Mouse (Mus musculus): ENCODE measurements around the gene Plbd2. TPM values are rescaled to one million over a fixed set of nuclear protein-coding genes. Genes with fewer than 3 reads are reported as not detected.

The Plbd2 gene
- 75.3 TPM for polyA plus RNA-seq (2012; fragmentation: generic; extraction: Trizol)

DNA sequence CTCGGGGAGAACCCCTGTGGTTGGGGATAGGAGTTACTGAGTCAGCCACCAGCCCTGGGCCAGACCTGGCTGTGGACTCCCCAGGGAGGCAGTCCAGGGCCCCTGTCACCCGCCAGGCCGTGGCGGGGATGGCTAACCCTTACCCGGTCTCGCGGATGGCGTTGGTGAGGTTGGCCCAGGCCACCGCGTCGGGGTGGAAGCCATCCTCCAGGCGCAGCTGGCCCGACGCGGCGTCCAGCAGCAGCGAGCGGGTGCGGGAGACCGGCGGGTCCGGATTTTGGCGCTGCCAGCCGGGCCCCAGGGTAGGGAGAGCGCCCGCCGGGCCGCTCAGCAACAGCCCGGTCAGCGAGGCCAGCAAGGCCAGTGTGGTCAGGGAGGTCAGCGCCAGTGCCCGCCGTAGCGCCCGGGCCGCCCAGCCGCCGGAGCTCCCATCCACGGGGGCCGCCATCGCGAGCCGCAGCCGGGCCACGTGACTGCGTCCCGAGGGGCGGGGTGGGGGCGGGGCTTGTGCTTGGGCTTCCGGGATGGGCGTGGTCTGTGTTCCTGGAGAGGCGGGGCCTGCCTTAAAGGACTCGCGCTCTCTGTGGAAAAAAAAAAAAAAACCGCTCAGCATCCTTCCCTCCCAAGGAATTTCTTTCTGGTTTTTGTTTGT, at the start of gene Plbd2:
Gene Plbd2, minus strand, starts transcription at position 482 of the 652 bp plus-strand sequence.
- H3K4me3 ChIP-seq: peak within 1 kb of the TSS; percentile 47
- H3K27me3 ChIP-seq (ENCODE audit: control insufficient read depth, insufficient read depth, insufficient read length): no peaks in the 10 kb centered on the region
- peak in 1 of 3 experiments; percentile 25 for TF ChIP-seq MYOD1 (IDR thresholded peaks at IDR 0.05; ENCODE audit: control insufficient read depth in 1 of 3, insufficient read length in 2 of 3, low read depth in 2 of 3)
- TF ChIP-seq E2F4 (IDR thresholded peaks at IDR 0.05; ENCODE audit: insufficient read depth): no peak
- peak; percentile 90 for TF ChIP-seq POLR2A (IDR thresholded peaks at IDR 0.05; ENCODE audit: insufficient read length, low read depth)
- no peak for TF ChIP-seq TCF12 (IDR thresholded peaks at IDR 0.05; ENCODE audit: insufficient read depth, poor library complexity, severe bottlenecking)
- TF ChIP-seq USF1 (IDR thresholded peaks at IDR 0.05; ENCODE audit: low read depth): peak; percentile 68
- peak in 2 of 3 experiments; percentile 8 to 10 for TF ChIP-seq MYOG (IDR thresholded peaks at IDR 0.05; ENCODE audit: control insufficient read depth in 1 of 3, insufficient read depth in 1 of 3, insufficient read length in 2 of 3, low read depth in 2 of 3)
- TF ChIP-seq POLR2AphosphoS2 (IDR thresholded peaks at IDR 0.05; ENCODE audit: insufficient read length, low read depth): peak; percentile 80
- TF ChIP-seq REST (IDR thresholded peaks at IDR 0.05; ENCODE audit: insufficient read depth, insufficient read length): no peak
- peaks cover 19% of the 10 kb centered on the region for H3K79me2 ChIP-seq (ENCODE audit: control insufficient read depth, insufficient read depth)
- H3K4me2 ChIP-seq (ENCODE audit: low read depth): peak within 1 kb of the TSS; percentile 93
- peak within 1 kb of the TSS; percentile 86 for H3ac ChIP-seq (ENCODE audit: control insufficient read depth, insufficient read length)
- no peaks in the 10 kb centered on the region for H3K36me3 ChIP-seq (ENCODE audit: control insufficient read depth, insufficient read depth)

DNA sequence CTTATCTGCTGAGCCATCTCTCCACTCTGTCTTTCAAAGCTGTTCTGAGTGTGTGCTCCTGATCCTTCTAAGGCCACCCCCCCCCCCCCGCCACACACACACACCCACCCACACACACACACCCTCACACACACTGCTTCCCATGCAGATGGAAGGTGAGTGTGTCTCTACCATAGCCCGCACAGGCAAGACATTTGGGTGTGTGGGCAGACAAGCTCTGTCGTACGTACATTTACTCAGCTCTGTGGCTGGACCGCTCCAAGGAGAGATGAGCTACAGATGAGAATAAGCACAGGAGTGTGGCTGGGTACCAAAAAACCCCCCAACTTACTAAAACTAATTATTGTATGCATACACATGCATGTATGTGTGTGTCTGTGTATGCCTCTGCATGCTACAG, 47.2 kb upstream of the Plbd2 start:
- no peak overlapping the region for H3K4me2 ChIP-seq (ENCODE audit: low read depth)
- no peaks in the 10 kb centered on the region for H3K79me2 ChIP-seq (ENCODE audit: control insufficient read depth, insufficient read depth)
- H3ac ChIP-seq (ENCODE audit: control insufficient read depth, insufficient read length): no peak overlapping the region
- no peak overlapping the region for H3K4me3 ChIP-seq
- TF ChIP-seq POLR2AphosphoS2 (IDR thresholded peaks at IDR 0.05; ENCODE audit: insufficient read length, low read depth) (peak; percentile 70), MYOG (IDR thresholded peaks at IDR 0.05; ENCODE audit: control insufficient read depth in 1 of 3, insufficient read depth in 1 of 3, insufficient read length in 2 of 3, low read depth in 2 of 3) (no peak), REST (IDR thresholded peaks at IDR 0.05; ENCODE audit: insufficient read depth, insufficient read length) (no peak), SRF (IDR thresholded peaks at IDR 0.05; ENCODE audit: control insufficient read depth, insufficient read length, low read depth) (no peak)
- H3K36me3 ChIP-seq (ENCODE audit: control insufficient read depth, insufficient read depth): peaks cover 45% of the 10 kb centered on the region
- no peaks in the 10 kb centered on the region for H3K27me3 ChIP-seq (ENCODE audit: control insufficient read depth, insufficient read depth, insufficient read length)

DNA sequence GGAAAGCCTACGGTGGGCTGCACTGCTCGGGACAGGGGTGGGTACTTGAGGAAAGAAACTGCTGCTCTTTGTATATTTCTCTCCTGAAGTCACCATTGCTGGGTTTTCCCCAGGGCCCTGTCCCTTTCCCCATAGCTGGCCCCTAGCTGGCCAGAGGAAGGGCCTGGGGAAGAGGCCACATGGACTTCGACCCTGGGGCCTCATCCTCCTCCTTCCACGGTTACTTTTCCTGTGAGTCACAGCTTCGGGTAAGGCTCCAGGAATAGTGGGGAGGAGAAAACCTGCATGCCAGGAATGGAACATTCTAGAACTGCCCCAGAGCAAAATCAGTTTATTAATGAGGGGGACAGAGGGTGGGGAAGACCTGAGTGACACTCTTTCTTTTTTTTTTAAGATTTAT, 46.7 kb upstream of the Plbd2 start:
- TF ChIP-seq TCF12 (IDR thresholded peaks at IDR 0.05; ENCODE audit: insufficient read depth, poor library complexity, severe bottlenecking) (no peak), SRF (IDR thresholded peaks at IDR 0.05; ENCODE audit: control insufficient read depth, insufficient read length, low read depth) (no peak), POLR2A (IDR thresholded peaks at IDR 0.05; ENCODE audit: insufficient read length, low read depth) (no peak), E2F4 (IDR thresholded peaks at IDR 0.05; ENCODE audit: insufficient read depth) (no peak), TCF3 (IDR thresholded peaks at IDR 0.05; ENCODE audit: insufficient read length, low read depth) (no peak), USF1 (IDR thresholded peaks at IDR 0.05; ENCODE audit: low read depth) (no peak), MYOG (IDR thresholded peaks at IDR 0.05; ENCODE audit: control insufficient read depth in 1 of 3, insufficient read depth in 1 of 3, insufficient read length in 2 of 3, low read depth in 2 of 3) (no peak), MYOD1 (IDR thresholded peaks at IDR 0.05; ENCODE audit: control insufficient read depth in 1 of 3, insufficient read length in 2 of 3, low read depth in 2 of 3) (no peak), CEBPB (IDR thresholded peaks at IDR 0.05; ENCODE audit: insufficient read depth, poor library complexity, severe bottlenecking) (no peak), REST (IDR thresholded peaks at IDR 0.05; ENCODE audit: insufficient read depth, insufficient read length) (no peak), MAX (IDR thresholded peaks at IDR 0.05; ENCODE audit: low read depth) (no peak), POLR2AphosphoS2 (IDR thresholded peaks at IDR 0.05; ENCODE audit: insufficient read length, low read depth) (no peak)
- Histone ChIP-seq H3K27me3 (ENCODE audit: control insufficient read depth, insufficient read depth, insufficient read length) (no peaks in the 10 kb centered on the region), H3ac (ENCODE audit: control insufficient read depth, insufficient read length) (no peak overlapping the region), H3K79me2 (ENCODE audit: control insufficient read depth, insufficient read depth) (no peaks in the 10 kb centered on the region), H3K4me3 (no peak overlapping the region), H3K36me3 (ENCODE audit: control insufficient read depth, insufficient read depth) (peaks cover 40% of the 10 kb centered on the region), H3K4me2 (ENCODE audit: low read depth) (no peak overlapping the region)

DNA sequence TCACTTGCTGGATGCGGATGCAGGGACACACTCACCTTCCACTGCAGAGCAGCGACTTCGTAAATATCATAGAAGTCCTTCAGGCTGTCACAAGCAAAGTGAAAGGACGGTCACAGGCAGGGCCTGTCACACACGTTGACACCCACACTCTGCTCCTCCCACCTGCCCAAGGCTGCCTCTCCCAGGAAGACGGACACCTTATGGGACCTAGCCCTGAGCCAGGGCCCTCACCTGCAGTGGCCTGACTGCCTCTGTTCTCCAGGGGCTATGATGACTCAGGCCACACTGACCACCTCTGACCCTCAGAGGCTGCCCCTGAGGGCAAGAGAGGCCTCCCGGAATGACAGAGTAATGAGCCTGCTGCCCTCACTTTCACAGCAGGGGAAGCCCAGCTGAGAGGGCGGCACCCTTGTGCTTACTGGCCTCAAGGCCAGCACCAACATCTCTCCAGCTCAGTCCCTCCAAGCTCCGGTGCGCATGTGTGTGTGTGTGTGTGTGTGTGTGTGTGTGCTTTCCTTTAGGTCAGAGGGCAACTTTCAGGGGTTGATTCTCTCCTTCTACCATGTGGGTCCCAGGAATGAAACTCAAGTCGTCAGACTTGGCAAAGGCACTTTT, 44.9 kb upstream of the Plbd2 start:
- H3ac ChIP-seq (ENCODE audit: control insufficient read depth, insufficient read length): no peak overlapping the region
- no peak overlapping the region for H3K4me2 ChIP-seq (ENCODE audit: low read depth)
- H3K4me3 ChIP-seq: no peak overlapping the region
- TF ChIP-seq E2F4 (IDR thresholded peaks at IDR 0.05; ENCODE audit: insufficient read depth): no peak
- TF ChIP-seq MYOG (IDR thresholded peaks at IDR 0.05; ENCODE audit: control insufficient read depth in 1 of 3, insufficient read depth in 1 of 3, insufficient read length in 2 of 3, low read depth in 2 of 3): no peak
- TF ChIP-seq USF1 (IDR thresholded peaks at IDR 0.05; ENCODE audit: low read depth): no peak
- TF ChIP-seq MYOD1 (IDR thresholded peaks at IDR 0.05; ENCODE audit: control insufficient read depth in 1 of 3, insufficient read length in 2 of 3, low read depth in 2 of 3): no peak
- TF ChIP-seq MAX (IDR thresholded peaks at IDR 0.05; ENCODE audit: low read depth): no peak
- no peak for TF ChIP-seq TCF12 (IDR thresholded peaks at IDR 0.05; ENCODE audit: insufficient read depth, poor library complexity, severe bottlenecking)
- no peak for TF ChIP-seq SRF (IDR thresholded peaks at IDR 0.05; ENCODE audit: control insufficient read depth, insufficient read length, low read depth)
- TF ChIP-seq POLR2AphosphoS2 (IDR thresholded peaks at IDR 0.05; ENCODE audit: insufficient read length, low read depth): no peak
- TF ChIP-seq TCF3 (IDR thresholded peaks at IDR 0.05; ENCODE audit: insufficient read length, low read depth): no peak
- TF ChIP-seq REST (IDR thresholded peaks at IDR 0.05; ENCODE audit: insufficient read depth, insufficient read length): no peak
- H3K27me3 ChIP-seq (ENCODE audit: control insufficient read depth, insufficient read depth, insufficient read length): no peaks in the 10 kb centered on the region
- H3K36me3 ChIP-seq (ENCODE audit: control insufficient read depth, insufficient read depth): peaks cover 33% of the 10 kb centered on the region
- H3K79me2 ChIP-seq (ENCODE audit: control insufficient read depth, insufficient read depth): no peaks in the 10 kb centered on the region
